Mouse (Mus musculus) right cerebral cortex, adult 18-20 months (tissue): ENCODE measurements at regions not wholly inside any gene's neighbourhood (a gene's known extent, or its start where the extent isn't known, plus 50 kb on each side); places are given as distances from the start of the nearest gene placed in this dataset.

Experiments used
- DNase-seq: peaks from one replicate; pipeline ENCODE4 v3.0.0; 2022; ENCODE audit warnings: mixed read lengths

DNA sequence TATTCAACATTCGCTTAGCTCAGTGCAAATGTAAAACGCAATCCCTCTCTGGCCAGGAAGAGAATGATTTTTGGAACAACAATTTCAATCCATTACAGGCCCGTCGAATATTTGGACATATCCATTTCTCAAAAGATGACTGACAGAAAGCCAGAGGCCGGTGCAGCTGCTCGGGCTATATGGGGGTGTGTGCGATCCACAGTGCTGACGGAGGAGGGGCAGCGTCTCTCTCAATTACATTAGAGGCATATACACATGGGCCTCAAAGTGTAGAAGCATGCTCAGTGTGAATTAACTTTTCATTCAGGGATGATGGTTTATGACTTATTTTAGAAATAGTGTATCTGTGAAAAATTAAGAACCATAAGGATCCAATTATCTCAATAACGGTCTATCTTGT lies 483.4 kb upstream of the Cdh4 start:
- DNase-seq: no peak

DNA sequence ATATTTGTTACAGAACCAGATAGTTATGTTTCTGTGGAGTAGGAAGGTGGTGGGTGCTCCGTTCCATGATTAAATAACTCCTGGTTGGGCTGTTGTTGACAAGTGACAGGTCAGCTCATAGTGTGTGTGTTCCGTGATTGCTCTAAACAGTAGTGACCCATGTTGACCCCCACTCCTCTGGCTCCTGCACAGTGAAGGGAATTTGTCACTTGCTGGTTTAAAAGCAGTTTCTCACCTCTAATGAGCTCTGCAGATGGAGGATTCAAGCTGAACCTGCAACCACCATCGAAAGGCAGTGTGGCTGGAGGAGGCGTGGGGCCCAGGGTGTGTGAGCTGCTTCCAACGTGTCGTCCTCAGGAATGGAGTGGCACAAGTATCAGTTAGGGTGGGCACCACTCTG lies 482.6 kb upstream of the Cdh4 start:
- DNase-seq: no peak

DNA sequence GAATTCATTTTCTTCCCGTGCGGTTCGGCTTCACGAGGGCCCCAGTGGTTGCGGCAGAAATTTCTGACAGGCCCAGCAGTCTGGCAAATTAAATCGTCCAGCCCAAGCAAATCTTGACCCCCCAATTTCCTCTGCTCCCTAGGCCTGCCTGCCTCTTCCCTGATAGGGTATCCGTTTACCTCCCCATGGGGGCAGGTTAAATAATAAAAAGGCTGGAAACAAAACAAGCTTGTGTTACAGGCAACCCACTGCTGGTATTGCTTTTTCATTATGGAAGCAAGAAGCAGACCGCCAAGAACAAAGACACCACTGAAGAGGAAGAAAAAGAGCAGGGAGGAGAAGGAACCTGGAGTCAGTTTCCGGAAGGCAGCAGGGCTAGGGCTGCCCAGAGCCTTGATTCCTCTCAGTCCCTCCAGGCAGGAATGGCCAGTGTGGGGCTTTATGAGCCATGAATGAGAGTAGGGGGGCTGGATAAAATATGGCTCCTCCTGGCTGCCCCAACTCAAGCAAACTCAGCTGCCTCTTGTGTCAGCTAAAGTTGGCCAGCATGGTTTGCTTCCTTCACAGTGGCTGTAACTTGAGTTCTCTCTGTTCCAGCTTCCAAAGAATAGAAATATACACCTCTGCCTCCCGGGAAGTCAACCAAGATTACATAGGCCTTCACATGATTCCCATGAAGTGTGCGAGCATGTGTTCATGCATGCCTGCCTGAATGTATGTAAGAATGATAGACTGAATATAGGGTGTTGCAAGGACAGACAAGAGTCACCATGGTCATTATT lies 474.5 kb upstream of the Cdh4 start:
- no peak for DNase-seq

DNA sequence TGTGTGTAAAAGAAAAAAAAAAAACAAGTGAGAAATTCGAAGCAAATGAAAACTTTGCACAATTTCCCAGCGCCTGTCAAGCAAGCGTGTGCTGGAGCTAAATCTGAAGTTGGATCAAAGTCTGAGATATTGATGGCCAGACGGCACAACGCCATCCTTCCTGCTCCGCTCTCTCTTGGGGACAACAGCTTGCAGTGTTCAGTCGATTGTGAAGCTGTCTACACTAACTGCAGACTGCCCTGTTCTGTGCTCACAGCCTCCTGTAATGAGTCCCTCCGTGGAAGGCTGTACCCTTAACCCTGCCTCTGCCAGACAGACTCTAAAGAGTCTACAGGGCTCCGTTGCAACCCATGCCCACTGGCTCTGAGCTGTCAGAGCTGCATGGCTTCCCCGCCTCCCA lies 472.5 kb upstream of the Cdh4 start:
- no peak for DNase-seq

DNA sequence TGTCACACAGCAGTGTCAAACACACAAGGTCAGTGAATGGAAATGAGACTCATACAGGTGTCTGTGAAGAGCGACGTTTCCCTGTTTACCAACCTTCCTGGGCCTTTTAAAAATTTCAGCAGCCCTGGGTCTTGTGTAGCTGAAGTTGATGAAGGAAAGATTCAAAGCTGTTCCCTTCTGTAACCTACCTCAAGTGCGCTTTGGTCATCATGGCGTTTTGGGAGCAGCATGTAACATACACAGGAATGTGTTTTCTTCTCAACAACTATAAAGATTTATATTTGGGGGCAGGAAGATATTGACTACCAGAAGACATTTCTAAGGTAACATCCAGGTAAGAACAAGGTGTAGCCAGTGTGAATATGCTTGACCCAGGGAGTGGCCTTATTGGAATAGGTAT lies 466.9 kb upstream of the Cdh4 start:
- DNase-seq: no peak

DNA sequence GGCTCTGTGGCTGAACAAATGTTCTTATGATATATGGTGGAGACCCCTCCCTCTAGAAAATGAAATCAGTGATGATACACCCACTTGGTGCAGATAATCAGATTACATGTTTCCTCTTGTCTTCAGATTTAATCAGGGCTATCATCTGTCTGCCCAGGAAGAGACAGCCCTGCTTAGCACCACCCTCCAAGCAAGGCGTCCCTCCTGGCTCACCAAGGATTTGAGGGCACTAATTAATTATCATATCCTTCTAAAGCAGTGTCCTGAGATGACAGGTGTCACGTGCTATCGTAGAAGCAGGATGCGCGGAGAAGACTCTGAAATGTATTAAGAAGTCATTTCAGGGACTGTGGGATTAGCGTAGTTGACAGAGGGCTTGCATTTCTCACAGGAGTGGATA lies 466.2 kb upstream of the Cdh4 start:
- no peak for DNase-seq

DNA sequence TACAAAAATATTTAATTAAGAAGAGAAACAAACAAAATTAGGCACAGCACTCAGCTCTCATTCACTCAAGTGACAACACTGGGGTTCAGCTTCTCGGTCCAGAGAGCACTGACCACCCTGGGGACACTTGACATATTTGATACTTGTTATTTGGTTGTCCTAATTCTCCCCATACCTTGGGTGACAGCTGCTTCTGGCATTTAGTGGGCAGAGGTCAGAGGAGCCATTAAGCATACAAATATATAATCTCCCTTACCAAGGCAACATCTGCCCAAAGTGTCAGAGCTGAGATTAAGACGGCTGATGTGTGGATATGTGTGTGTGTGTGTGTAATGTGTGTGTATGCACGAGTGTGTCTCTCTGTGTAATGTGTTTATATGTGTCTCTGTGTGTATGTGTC lies 465.7 kb upstream of the Cdh4 start:
- DNase-seq: no peak

DNA sequence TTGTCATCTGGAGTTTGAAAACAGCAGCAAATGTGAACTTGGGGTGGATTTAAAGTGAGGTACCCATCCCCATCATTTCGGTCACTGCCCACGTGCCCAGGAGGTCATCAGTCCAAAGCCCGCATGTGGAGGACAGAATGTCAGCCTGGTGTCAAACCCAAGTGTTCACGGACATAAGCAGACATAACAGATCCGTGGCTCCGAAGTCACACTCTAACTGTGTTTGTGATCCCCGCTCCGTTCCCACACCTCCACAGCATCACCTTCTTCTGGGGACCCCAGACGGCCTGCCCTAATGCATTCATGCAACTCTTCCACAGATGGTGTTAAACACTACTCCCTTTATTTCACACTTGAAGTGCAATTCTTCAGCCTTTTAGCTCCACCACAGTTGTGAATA lies 462.8 kb upstream of the Cdh4 start:
- DNase-seq: no peak

DNA sequence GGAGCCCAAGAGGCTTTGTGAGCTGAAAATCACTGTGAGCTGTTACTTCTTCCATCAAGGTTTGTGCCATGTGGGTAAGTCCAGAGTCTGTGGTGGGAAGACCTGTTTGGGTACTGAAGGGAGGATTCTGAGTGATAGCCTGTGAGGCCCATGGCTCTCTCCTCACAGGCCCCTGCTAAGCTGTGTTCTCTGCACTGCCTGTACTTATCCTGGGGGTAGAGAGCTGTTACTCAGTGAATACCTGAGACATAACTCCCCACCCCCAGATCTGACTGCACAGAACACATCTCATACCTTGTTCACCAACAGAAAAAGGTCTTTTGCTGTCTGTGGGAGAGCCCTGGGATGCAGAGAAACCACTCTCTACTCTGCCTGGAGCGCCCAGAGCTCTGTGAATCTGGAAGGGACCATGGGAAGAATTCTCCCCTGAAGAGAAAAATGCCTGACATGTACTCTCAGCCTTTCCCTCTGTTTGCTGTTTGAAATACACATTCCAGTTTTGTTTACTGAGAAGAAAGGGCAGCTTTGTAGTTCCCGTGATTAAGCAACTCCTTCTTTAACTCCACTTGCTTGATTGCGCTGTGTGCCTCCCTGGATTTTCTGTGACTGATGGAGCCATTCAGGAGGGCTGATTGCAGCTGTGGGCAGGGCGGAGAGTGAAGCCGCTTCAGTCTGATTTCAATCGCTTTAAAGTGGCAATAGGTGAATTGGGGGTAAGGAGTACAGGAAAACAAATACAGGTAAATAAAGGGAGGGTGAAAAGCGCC lies 460.3 kb upstream of the Cdh4 start:
- no peak for DNase-seq

DNA sequence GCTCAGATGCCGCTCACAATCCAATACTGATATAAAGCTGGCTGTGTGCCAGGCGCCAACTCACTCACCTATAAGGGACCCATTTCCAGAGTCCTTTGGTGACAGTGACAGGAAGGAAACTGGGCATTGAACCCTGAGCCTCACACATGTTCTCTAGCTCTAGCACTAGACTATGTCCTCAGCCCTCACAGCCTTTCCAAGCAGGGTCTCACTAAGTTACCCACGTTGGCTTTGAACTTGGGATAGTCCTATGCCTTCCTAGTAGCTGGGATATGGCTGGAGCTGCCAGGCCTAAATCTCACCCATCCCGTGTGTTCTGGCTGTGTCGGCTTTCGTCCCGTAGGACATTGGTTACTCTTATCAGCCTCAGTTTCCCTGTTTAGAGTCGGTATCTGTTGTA lies 458.4 kb upstream of the Cdh4 start:
- no peak for DNase-seq

DNA sequence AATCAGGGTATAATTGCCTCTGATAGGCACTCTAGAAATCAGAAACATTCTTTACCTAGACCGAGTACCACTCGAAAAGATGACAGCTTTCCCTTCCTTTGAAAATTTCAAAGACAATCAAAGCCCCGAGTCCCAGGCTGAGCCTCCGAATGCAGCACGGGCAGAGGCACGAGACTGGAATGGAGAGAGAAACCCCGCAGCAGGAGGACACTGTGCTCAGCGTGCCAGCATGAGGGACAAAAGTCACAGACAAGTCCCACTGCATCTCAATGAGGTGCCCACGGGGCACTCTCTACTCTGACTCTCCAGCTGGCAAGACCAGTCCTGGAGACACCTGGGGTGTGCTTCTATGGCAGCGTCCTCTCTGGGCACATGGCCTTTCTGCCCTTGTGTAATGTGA lies 454.3 kb upstream of the Cdh4 start:
- no peak for DNase-seq

DNA sequence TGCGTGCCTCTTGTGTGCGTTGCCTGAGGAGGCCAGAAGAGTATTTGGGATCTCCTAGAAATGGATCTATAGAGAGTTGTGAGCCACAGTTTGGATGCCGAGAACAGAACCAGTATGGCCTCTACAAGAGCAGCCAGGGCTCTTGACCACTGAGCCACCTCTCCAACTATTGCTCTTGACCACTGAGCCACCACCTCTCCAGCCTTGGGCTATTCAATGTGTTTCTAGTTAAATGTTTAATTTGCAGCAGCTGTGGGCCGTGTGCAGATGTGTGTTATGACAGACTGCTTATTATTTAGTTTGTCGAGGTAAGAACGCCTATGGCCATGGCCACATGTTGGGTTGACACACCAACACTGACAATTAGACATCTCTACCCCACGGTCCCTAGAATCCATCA lies 452.9 kb upstream of the Cdh4 start:
- DNase-seq: no peak

DNA sequence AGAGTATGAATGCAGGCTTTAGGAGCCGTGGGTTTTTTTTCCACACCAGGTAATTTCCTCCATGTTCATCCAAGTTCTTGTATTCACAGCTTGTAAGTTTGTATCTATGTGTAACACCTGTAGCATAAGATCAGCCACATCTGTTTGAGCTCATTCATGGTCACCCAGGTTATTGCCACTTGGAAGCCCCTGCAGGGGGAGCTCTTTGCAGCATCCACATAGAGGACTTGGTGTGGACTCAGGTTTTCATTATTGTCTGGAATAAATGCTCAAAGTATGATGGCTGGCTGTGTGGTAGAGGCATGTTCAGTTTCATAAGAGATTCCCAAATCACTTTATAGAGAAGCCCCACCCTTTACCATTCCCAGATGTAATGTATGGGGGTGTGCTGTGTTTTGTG lies 452.4 kb upstream of the Cdh4 start:
- DNase-seq: no peak

DNA sequence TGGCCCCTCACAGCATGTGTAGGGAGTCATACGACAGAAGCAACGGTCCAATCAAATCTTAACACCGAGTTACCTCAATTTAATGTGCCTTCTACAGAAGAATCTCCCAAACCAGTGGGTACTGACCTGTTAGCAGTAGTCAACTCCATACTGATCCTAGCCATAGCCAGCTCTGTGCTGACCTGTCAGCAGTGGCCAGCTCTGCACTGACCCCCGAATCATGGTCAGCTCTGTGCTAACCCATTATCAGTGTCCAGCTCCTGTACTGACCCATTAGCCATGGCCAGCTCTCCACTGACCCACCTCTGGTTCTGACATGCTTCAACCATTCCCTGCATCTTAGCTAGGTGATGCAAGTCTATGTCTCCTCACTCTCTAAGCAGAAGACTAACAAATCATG lies 451.3 kb upstream of the Cdh4 start:
- DNase-seq: no peak

DNA sequence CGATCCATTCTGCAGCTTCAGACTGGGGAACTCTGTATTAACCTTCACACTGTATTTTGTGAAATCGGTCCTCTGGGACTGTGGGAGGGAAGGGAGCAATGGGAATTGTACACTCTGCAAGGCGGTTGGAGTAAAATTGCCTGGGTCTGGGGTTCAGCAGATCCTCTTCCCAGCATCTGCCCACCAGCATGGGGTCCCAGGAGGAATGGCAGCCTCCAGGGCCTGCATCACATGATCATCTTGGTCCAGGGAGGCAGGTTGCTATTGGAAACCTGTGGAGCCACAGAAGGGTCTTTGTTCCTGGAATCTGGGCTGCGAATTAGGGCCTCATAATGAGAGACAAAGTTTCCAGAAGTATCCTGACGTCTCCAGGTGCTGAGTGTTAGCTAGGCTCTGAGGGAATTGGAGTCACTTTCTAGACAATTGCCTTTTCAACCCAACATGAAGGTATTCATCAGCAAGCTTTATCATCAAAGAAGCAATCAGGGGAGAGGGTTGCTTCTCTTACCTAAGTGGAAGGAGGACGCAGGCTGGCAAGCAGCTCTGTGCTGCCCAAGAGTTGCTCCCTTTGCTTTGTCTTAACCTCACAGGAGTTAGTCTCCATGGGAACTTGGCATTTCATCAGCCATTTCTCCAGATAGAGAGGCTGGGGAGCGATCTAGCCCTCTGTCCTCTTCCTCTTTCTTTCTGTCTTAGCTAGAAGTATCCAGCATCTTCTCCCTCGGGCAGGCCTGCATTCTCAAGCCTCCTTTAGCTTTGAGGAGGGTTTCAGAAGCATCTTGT lies 449.7 kb upstream of the Cdh4 start:
- no peak for DNase-seq

DNA sequence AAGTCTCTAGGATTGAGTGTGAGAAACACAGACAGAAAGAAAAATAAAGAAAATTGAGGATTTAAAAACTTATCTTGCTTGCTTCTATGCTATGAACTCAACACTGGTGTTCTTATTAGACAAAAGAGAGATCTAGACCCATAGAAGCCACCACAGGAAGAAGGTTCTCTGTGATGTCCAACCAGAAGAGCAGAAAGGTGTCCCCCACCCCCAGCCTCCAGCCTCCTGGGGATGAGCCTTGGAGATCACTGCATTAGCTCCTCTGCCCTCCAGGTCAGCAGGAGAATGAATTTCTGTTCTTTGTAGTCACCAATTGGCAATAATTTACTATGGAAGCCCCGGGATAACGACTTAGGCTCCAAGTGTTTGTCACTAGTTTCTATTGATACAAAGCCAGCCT lies 444.3 kb upstream of the Cdh4 start:
- no peak for DNase-seq

DNA sequence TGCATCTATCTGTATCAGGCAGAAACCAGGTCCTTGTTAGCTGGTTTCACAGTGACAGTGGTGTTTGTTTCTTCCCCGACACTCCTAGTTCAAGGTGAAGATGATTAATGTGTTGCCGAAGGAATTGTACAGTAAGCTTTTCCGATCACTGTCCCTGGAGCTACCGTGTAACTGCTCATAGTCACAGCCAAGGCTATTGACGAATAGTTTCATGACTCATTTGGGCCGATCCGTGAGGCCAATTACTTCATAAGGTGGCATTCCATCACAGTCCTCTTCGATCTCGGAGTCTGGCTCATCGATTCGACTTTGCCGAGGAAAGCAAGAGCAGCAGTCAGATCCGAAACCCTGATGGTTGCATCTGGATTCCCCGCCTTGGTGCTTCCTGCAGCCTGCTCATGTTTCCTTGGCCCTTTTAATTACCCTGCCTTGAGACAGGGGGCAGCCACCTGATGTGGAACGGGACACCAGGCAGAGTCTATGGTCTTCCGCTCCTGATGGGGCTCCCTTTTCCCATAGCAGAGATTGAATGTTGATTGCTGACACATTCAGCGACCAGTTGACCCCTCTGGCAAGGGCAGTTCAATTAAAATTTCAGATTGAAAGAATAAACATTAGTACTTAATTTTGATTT lies 441.7 kb upstream of the Cdh4 start:
- DNase-seq: no peak

DNA sequence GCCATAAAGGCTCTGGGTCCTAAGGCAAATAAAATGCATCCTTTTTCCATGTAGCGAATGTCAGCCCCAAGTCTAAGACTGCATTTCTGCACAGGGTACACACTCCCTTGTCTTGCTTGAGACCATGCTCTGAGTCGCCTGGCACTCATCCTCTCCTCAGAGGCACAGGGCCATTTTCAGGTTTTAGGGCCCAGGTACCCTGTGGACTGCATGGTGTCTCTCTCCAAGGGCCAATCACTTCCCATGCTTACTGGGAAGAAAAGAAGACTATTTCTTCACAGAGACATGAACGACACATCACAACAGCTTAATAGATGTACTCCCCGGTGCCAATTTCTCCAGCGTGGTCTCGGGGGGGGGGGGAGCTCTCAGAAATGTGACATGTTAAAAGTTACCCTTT lies 434.5 kb upstream of the Cdh4 start:
- no peak for DNase-seq

DNA sequence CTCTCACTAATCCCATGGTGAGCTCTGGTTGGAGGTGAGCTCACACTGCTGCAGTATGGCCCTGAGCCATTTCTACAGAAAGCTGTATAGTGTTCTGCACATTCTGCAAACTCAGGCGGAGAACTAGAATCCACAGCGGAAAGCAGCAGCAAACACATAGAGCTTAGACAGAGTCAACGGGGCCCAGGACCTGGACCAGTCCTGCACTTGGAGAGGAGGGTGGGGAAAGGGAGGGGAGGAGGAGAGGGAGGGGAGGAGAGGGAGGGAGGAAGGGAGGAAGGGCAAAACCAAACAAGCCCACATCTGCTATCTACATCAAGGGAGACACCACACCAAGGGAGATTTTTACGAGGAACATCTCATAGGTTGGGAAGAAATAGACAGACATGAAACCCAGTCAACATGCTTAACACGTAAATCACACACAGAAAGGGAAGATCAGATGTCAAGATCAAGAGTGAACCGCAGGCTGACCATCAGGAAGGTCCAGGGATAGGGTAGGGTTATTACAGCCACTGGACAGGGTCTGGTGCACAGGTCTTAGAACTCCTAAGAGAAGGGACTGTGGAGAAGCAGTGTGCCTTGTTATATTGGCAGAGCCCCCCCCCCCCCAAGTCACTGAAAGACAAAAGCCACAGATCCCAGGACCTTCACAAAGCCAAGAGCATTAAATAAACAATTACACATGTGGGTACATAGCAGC lies 428.2 kb upstream of the Cdh4 start:
- no peak for DNase-seq

DNA sequence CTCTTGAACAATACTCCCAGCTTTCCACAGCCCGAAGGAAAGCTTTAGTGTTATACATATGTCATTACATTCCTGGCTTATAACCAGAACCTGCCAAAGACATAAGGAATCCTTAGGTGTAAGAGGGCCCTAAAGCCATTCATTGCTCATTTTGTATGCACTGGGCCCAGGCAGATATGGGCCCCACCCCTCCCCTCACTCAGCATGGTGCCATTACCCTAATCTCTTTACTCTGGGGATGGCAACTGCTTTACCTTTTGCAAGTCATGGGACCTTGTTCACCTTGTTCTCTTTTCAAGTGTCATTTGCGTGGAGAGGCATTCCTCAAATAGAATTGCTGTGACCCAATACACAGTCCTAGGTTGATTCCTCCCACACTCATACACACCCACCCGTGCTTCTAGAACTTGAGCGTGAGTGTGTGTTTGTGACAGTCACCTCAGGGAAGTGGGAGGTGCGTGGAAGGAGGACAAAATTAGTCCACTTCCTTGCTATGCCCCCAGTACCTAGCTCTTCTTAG lies 419.5 kb upstream of the Cdh4 start:
- peak; percentile 30 for DNase-seq

DNA sequence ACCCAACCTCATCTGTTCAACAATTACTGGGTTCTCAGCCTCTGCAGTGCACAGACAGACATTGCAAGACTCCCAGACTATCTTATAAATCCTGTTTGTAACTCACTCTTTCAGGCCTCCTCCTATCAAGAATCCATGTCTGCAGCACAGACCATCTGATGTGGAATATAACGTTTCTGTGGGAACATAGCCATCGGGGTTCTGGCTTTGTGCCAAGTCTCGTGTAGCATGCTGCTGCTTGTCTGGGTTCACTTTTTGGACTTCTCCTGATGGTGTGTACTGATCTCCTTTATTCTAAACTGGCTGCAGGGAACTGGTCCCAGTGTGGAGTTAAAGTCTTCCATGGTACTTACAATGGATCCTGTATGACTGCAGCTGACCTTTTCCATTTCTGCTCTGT lies 418.0 kb upstream of the Cdh4 start:
- no peak for DNase-seq

DNA sequence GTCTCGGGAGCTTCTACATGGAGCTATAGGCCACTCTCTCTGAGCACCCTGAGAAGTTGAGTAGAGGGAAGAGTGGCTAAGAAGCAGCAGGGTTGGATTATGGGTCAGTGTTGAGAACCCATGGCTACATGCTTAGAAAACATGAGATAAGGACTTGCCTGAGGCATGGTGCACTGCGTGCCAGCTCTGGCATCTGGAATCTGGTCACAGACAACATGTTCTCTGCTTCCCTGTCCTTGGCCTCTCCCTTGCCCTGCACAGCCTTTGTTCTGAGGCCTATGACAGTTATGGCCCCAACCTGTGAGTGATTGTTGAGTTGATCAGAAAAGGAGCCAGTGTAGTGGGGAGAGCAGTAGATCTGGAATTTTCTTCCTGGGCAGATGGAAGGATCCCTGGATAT lies 409.1 kb upstream of the Cdh4 start:
- no peak for DNase-seq

DNA sequence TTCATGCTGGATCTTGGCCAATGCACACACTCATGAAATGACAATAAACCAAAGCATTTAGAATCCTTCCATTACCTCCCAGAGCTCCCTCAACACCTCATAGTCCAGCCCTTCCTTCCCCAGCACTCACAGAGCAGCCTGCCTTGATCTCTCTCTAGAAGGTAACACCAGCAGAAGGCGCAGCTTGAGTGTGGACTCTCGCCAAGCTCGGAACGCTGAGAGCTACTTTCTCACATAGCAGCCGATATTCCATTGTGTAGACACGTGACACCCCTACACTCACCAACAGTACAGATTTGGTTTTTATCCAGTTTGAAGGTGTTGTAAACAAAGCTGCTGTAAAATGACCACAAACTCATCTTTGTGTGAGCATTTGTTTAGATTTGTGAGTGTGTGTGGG lies 406.8 kb upstream of the Cdh4 start:
- no peak for DNase-seq
